Mouse (Mus musculus): ENCODE data around the gene Hace1. TPM values are rescaled to one million over a fixed set of nuclear protein-coding genes. Genes with fewer than 3 reads are reported as not detected.

The Hace1 gene
- polyA plus RNA-seq, 1 experiment from 2014 or later = 17.8 TPM

Small RNA genes lying within 50 kb of the gene (microRNA-seq; reads per million reads assigned to microRNA genes)
- not detected for gene Gm27731

Other genes starting within 250 kb of the Hace1 start
- gene Bves, start 242.1 kb upstream of the Hace1 start, polyA plus RNA-seq (2015; fragmentation: Nextera tagmentation; extraction: Ambion mirVana) = 1.7 and 1.9 TPM in 2 replicates
- gene Lin28b, start 91.4 kb upstream of the Hace1 start, polyA plus RNA-seq (2015; fragmentation: Nextera tagmentation; extraction: Ambion mirVana) = 0.48 and 0.97 TPM in 2 replicates

Data from lung, embryonic 16.5 days (tissue).